Mouse (Mus musculus): ENCODE data around the gene Gas1. TPM values are rescaled to one million over a fixed set of nuclear protein-coding genes. Genes with fewer than 3 reads are reported as not detected.

Gas1 gene
- polyA plus RNA-seq, 1 experiment, result 58.7 TPM

DNA sequence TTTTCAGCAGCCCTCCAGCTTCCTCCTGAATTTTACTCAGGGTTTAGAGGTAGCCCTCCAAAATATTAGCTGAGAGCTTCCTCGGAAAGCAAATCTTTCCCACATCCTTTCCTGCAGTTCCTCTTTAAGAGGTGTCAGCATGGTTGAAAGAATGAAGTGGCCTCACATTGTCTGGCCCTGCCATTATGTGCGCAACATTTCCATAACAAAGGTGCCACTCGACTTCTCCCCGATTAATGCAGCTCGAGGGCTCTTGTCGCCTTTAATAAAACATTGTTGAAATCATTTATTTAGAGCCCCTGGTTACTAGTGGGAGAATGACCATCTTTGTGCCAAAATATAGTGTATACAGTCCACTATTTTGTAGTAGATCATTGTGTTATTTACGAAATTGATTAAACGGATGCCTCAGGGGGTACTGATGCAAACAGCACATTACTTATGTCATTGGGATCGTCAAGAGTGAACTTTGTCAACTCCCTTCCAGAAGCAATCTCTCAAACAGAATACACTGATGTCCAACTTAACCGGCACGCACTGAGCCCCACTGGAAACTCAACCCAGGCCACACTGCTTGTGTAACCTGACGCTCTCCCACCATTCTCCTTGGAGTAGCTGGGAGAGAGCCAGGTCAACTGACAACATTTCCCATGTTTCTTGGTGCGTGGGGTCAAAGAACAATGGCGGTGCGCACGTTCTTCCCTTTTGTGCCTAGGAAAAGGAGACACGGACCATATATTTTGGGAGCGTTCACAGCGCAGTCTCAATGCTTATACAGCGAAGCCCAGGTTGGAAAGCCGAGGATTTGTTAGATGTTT is 6.1 kb downstream of the Gas1 start:
- Histone ChIP-seq H3K4me1 (replicated peaks; ENCODE audit: control insufficient read depth, insufficient read depth, low read length) (no peaks in the 10 kb centered on the region), H3K27me3 (ENCODE audit: control insufficient read depth, insufficient read depth, low read length) (no peaks in the 10 kb centered on the region; the same call in 1 of the 2 replicates), H3K4me3 (ENCODE audit: control insufficient read depth, insufficient read depth, low read length) (no peak overlapping the region), H3K36me3 (ENCODE audit: control insufficient read depth, insufficient read depth, low read length) (no peaks in the 10 kb centered on the region), H3K27ac (ENCODE audit: control insufficient read depth, insufficient read depth, low read length) (no peak overlapping the region)
- WGBS, result 81% methylated on average over 21 of the region's 21 CpGs
- no peak for TF ChIP-seq POLR2A (IDR thresholded peaks at IDR 0.05; ENCODE audit: control insufficient read depth, extremely low read depth, insufficient read depth, low read length, poor library complexity)
- no peak for TF ChIP-seq CTCF (IDR thresholded peaks at IDR 0.05; ENCODE audit: borderline replicate concordance, control insufficient read depth, extremely low read depth, insufficient read depth, low read length, poor library complexity)
- DNase-seq, result no peak

DNA sequence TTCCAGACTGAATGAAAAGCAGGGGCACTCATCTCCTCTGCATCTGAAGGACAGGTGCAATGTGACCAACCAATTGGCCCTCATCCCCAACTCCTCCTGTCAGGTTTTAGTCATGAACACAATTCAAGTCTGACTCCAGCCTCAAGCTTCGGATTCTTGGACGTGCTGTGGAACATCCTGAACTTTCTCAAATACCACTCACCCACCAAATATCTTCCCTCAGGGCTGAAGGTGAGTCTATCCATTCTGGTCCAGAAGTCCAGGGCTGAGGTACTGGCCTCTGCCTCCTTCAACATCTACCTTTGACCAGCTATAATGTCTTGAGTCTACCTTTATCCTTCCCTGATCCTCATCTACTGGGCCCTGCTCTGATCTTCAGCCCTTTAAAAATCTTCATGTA is 8.1 kb downstream of the Gas1 start:
- H3K27ac ChIP-seq (ENCODE audit: control insufficient read depth, insufficient read depth, low read length), result no peak overlapping the region
- H3K36me3 ChIP-seq (ENCODE audit: control insufficient read depth, insufficient read depth, low read length), result no peaks in the 10 kb centered on the region
- no peak for DNase-seq
- 94% methylated on average over 2 of the region's 2 CpGs for WGBS
- H3K4me1 ChIP-seq (replicated peaks; ENCODE audit: control insufficient read depth, insufficient read depth, low read length), result no peaks in the 10 kb centered on the region
- TF ChIP-seq CTCF (IDR thresholded peaks at IDR 0.05; ENCODE audit: borderline replicate concordance, control insufficient read depth, extremely low read depth, insufficient read depth, low read length, poor library complexity) (no peak), POLR2A (IDR thresholded peaks at IDR 0.05; ENCODE audit: control insufficient read depth, extremely low read depth, insufficient read depth, low read length, poor library complexity) (no peak)
- H3K27me3 ChIP-seq (ENCODE audit: control insufficient read depth, insufficient read depth, low read length), result no peaks in the 10 kb centered on the region
- no peak overlapping the region for H3K4me3 ChIP-seq (ENCODE audit: control insufficient read depth, insufficient read depth, low read length)

DNA sequence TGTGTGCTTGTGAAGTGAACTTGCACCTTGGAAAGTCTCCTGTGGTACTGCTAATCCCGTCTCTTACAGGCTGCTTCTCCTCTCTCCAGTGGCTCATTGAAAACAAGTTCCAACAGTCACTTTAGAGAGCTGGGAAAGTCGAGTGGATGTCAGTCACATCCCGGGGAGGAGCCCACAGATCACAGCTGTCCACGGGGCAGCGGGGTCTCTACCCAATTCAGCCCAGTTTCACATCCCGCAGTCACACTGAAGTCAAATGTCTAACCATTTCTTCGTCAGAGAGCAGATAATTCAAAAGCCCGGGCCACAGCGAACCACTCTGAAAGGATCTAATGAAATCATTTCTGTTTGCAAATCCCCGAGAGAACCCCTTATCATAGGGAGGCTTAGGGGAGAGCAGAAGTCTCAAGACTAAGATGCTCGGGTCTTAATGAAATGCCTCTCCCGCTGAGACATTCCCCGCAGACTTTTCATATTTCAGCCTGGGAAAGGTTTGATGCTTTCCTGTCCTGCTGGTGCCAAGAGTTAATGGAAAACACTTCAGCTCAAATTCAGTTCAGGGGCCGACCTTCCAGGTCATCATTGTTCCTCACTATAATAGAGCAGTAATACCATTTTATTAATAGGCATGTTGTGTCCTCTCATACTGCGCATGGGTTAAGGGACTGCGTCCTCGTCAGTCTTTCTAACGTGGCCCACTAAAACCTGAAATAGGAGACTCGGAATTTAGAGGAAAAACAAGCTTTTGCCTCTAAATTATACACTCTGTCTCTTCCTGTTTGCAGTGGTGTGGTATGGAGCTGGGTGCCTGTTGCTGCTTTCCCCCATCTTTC is 20.7 kb downstream of the Gas1 start:
- Histone ChIP-seq H3K36me3 (ENCODE audit: control insufficient read depth, insufficient read depth, low read length) (no peaks in the 10 kb centered on the region), H3K27me3 (ENCODE audit: control insufficient read depth, insufficient read depth, low read length) (no peaks in the 10 kb centered on the region), H3K4me1 (replicated peaks; ENCODE audit: control insufficient read depth, insufficient read depth, low read length) (no peaks in the 10 kb centered on the region), H3K4me3 (ENCODE audit: control insufficient read depth, insufficient read depth, low read length) (no peak overlapping the region), H3K27ac (ENCODE audit: control insufficient read depth, insufficient read depth, low read length) (no peak overlapping the region)
- TF ChIP-seq POLR2A (IDR thresholded peaks at IDR 0.05; ENCODE audit: control insufficient read depth, extremely low read depth, insufficient read depth, low read length, poor library complexity), result no peak
- TF ChIP-seq CTCF (IDR thresholded peaks at IDR 0.05; ENCODE audit: borderline replicate concordance, control insufficient read depth, extremely low read depth, insufficient read depth, low read length, poor library complexity), result no peak
- 66% methylated on average over 19 of the region's 19 CpGs for WGBS
- DNase-seq, result no peak

DNA sequence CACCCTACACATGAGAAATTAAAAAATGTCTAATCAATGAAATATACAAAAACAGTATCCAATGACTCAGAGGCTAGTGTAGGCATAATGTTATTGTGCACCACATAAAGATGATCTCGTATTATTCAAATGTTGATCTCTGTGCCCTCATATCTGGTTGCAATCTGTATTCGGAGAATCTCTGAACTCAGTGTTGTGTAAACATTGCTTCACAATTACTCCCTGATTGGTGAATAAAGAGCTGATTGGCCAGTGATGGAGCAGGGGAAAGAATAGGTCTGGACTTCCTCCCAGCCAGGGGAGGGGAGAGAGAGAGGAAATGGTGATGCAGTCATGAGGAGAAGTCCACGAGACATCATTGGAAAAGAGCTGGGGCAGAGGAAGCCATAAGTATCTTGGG is 23.0 kb downstream of the Gas1 start:
- Histone ChIP-seq H3K36me3 (ENCODE audit: control insufficient read depth, insufficient read depth, low read length) (no peaks in the 10 kb centered on the region), H3K4me3 (ENCODE audit: control insufficient read depth, insufficient read depth, low read length) (no peak overlapping the region), H3K27ac (ENCODE audit: control insufficient read depth, insufficient read depth, low read length) (no peak overlapping the region), H3K27me3 (ENCODE audit: control insufficient read depth, insufficient read depth, low read length) (no peaks in the 10 kb centered on the region), H3K4me1 (replicated peaks; ENCODE audit: control insufficient read depth, insufficient read depth, low read length) (no peaks in the 10 kb centered on the region)
- WGBS, result 85% methylated on average over 3 of the region's 3 CpGs
- TF ChIP-seq CTCF (IDR thresholded peaks at IDR 0.05; ENCODE audit: borderline replicate concordance, control insufficient read depth, extremely low read depth, insufficient read depth, low read length, poor library complexity) (no peak), POLR2A (IDR thresholded peaks at IDR 0.05; ENCODE audit: control insufficient read depth, extremely low read depth, insufficient read depth, low read length, poor library complexity) (no peak)
- DNase-seq, result no peak

DNA sequence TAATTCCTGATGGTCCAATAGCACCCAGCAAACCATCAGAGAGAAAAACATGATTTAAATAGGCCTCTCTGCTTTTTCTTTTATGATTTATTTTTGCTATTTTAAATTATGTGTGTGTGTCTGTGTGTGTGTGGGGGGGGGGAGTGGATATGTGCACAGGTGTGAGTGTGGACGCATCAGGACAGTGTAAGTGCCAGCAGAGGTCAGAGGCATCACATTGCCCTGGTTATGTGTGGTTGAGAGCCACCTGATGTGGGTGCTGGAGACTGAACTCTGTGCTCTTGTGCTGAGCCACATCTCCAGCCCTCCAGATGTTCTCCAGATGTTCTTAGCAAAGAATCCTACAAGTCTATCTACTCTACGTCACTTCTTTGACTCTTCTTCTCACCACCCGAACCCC is 28.9 kb downstream of the Gas1 start:
- Histone ChIP-seq H3K4me3 (ENCODE audit: control insufficient read depth, insufficient read depth, low read length) (no peak overlapping the region), H3K27me3 (ENCODE audit: control insufficient read depth, insufficient read depth, low read length) (no peaks in the 10 kb centered on the region), H3K36me3 (ENCODE audit: control insufficient read depth, insufficient read depth, low read length) (no peaks in the 10 kb centered on the region), H3K27ac (ENCODE audit: control insufficient read depth, insufficient read depth, low read length) (no peak overlapping the region), H3K4me1 (replicated peaks; ENCODE audit: control insufficient read depth, insufficient read depth, low read length) (no peaks in the 10 kb centered on the region)
- no peak for TF ChIP-seq CTCF (IDR thresholded peaks at IDR 0.05; ENCODE audit: borderline replicate concordance, control insufficient read depth, extremely low read depth, insufficient read depth, low read length, poor library complexity)
- no peak for TF ChIP-seq POLR2A (IDR thresholded peaks at IDR 0.05; ENCODE audit: control insufficient read depth, extremely low read depth, insufficient read depth, low read length, poor library complexity)
- WGBS, result 90% methylated on average over 3 of the region's 3 CpGs
- DNase-seq, result no peak

DNA sequence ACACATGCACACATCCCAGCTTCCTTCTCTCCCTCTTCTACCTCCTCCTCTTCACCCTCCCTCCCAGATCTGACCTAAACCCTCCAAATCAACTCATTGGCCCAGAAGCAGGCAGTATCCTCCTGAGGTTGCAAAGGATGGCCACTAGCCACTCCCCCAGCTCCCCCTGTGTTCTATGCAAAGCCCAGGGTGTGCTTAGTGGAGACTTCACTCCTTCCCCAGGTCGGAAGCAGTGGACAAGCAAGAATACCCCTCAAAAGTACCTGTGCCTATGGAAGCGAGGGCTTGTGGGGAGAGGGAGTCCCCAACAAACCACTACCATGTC is 29.3 kb downstream of the Gas1 start:
- no peak for TF ChIP-seq CTCF (IDR thresholded peaks at IDR 0.05; ENCODE audit: borderline replicate concordance, control insufficient read depth, extremely low read depth, insufficient read depth, low read length, poor library complexity)
- TF ChIP-seq POLR2A (IDR thresholded peaks at IDR 0.05; ENCODE audit: control insufficient read depth, extremely low read depth, insufficient read depth, low read length, poor library complexity), result no peak
- H3K4me1 ChIP-seq (replicated peaks; ENCODE audit: control insufficient read depth, insufficient read depth, low read length), result no peaks in the 10 kb centered on the region
- whole genome bisulfite sequencing, result 82% methylated on average over 2 of the region's 2 CpGs
- no peaks in the 10 kb centered on the region for H3K27me3 ChIP-seq (ENCODE audit: control insufficient read depth, insufficient read depth, low read length)
- H3K4me3 ChIP-seq (ENCODE audit: control insufficient read depth, insufficient read depth, low read length), result no peak overlapping the region
- no peak overlapping the region for H3K27ac ChIP-seq (ENCODE audit: control insufficient read depth, insufficient read depth, low read length)
- no peak for DNase-seq
- H3K36me3 ChIP-seq (ENCODE audit: control insufficient read depth, insufficient read depth, low read length), result no peaks in the 10 kb centered on the region
